Mouse (Mus musculus): ENCODE data around the gene 4933424G06Rik. TPM values are rescaled to one million over a fixed set of nuclear protein-coding genes. Genes with fewer than 3 reads are reported as not detected.

4933424G06Rik gene
- polyA plus RNA-seq, 1 experiment from 2014 or later: not detected

DNA sequence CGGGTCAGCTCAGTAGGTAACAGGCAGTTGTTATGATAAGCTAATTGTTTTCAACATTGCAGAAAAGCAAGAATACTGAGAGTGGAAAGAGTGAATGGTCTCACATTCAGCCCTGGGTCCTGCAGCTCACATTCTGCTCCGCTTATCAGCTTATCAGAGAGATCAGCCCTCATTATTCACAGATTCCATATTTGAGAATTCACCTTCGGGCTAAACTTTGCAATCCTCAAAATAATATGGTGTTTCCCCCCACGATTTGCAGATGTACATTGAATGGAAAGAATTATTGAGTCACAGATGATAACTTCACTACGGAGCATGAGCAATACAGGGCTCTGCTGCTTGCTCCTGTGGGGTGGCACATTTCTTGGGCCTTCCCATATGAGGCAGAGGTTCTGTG is 58.8 kb downstream of the 4933424G06Rik start:
- H3K36me3 ChIP-seq (ENCODE audit: control insufficient read depth, insufficient read depth, low read length): no peaks in the 10 kb centered on the region
- no peak overlapping the region for H3K27ac ChIP-seq (replicated peaks; ENCODE audit: low read depth, low read length)
- no peak overlapping the region for H3K9ac ChIP-seq (ENCODE audit: low read depth, low read length)
- ATAC-seq (ENCODE audit: low read depth) (no peak), DNase-seq (ENCODE audit: low spot score) (no peak)
- no peak overlapping the region for H3K4me3 ChIP-seq (ENCODE audit: low read depth, low read length)
- H3K9me3 ChIP-seq (ENCODE audit: control insufficient read depth, low read length): no peaks in the 10 kb centered on the region
- no peaks in the 10 kb centered on the region for H3K4me1 ChIP-seq (ENCODE audit: control insufficient read depth, insufficient read depth, low read length)
- H3K27me3 ChIP-seq (replicated peaks; ENCODE audit: control insufficient read depth, insufficient read depth, low read length): peaks cover 8% of the 10 kb centered on the region; the same call in 1 of the 2 replicates
- 66% methylated on average over 5 of the region's 5 CpGs for WGBS
- H3K4me2 ChIP-seq (ENCODE audit: low read depth, low read length): no peak overlapping the region

DNA sequence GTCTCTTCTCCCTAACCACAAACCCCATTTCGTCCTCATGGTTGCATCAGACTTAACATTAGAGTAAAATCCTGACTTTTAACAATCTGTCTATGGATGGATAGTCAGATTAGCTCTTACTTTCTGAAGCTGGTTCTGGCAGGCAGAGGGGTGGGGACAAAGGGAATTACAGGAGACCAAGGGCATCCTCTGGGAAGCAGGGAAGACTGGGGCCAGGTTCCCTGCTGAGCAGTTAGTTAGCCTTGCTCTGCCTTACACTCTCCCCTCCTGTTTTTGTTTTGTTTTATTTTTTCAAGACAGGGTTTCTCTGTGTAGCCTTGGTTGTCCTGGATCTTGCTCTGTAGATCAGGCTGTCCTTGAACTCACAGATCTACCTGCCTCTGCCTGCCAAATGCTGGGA is 60.0 kb downstream of the 4933424G06Rik start:
- no peak overlapping the region for H3K4me2 ChIP-seq (ENCODE audit: low read depth, low read length)
- ATAC-seq (ENCODE audit: low read depth): no peak
- no peak overlapping the region for H3K9ac ChIP-seq (ENCODE audit: low read depth, low read length)
- no peaks in the 10 kb centered on the region for H3K9me3 ChIP-seq (ENCODE audit: control insufficient read depth, low read length)
- 91% methylated on average over 1 of the region's 1 CpGs for WGBS
- peaks cover 8% of the 10 kb centered on the region; the same call in 1 of the 2 replicates for H3K27me3 ChIP-seq (replicated peaks; ENCODE audit: control insufficient read depth, insufficient read depth, low read length)
- no peaks in the 10 kb centered on the region for H3K4me1 ChIP-seq (ENCODE audit: control insufficient read depth, insufficient read depth, low read length)
- H3K36me3 ChIP-seq (ENCODE audit: control insufficient read depth, insufficient read depth, low read length): no peaks in the 10 kb centered on the region
- no peak for DNase-seq (ENCODE audit: low spot score)
- no peak overlapping the region for H3K27ac ChIP-seq (replicated peaks; ENCODE audit: low read depth, low read length)
- no peak overlapping the region for H3K4me3 ChIP-seq (ENCODE audit: low read depth, low read length)

DNA sequence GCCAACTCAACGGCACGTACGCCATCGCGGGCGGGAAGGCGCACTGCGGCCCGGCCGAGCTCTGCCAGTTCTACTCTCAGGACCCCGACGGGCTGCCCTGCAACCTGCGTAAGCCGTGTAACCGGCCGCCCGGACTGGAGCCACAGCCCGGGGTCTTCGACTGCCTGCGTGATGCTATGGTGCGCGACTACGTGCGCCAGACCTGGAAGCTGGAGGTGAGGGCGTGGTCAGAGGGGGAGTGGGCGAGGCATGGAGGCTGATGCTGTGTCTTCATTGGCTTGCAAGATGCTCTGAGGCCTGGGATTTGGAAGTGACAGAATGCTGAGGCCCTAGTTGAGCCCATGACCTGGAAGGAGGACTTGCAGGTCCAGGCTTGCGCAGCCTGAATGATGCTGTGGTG is 61.0 kb downstream of the 4933424G06Rik start:
- no peak overlapping the region for H3K27ac ChIP-seq (replicated peaks; ENCODE audit: low read depth, low read length)
- H3K4me1 ChIP-seq (ENCODE audit: control insufficient read depth, insufficient read depth, low read length): no peaks in the 10 kb centered on the region
- WGBS: 16% methylated on average over 27 of the region's 27 CpGs
- peaks cover 8% of the 10 kb centered on the region; the same call in 1 of the 2 replicates for H3K27me3 ChIP-seq (replicated peaks; ENCODE audit: control insufficient read depth, insufficient read depth, low read length)
- H3K4me2 ChIP-seq (ENCODE audit: low read depth, low read length): peak overlapping the region; percentile 52
- ATAC-seq (ENCODE audit: low read depth): 0 out of 2 replicates have a peak, but pooled peaks have one; percentile 23
- DNase-seq (ENCODE audit: low spot score): no peak
- H3K9ac ChIP-seq (ENCODE audit: low read depth, low read length): 0 out of 2 replicates have a peak overlapping the region, but pooled peaks have one; percentile 25
- H3K36me3 ChIP-seq (ENCODE audit: control insufficient read depth, insufficient read depth, low read length): no peaks in the 10 kb centered on the region
- H3K9me3 ChIP-seq (ENCODE audit: control insufficient read depth, low read length): 0 out of 2 replicates have a peak, but pooled peaks cover 5% of the 10 kb centered on the region
- H3K4me3 ChIP-seq (ENCODE audit: low read depth, low read length): peak overlapping the region; percentile 27

DNA sequence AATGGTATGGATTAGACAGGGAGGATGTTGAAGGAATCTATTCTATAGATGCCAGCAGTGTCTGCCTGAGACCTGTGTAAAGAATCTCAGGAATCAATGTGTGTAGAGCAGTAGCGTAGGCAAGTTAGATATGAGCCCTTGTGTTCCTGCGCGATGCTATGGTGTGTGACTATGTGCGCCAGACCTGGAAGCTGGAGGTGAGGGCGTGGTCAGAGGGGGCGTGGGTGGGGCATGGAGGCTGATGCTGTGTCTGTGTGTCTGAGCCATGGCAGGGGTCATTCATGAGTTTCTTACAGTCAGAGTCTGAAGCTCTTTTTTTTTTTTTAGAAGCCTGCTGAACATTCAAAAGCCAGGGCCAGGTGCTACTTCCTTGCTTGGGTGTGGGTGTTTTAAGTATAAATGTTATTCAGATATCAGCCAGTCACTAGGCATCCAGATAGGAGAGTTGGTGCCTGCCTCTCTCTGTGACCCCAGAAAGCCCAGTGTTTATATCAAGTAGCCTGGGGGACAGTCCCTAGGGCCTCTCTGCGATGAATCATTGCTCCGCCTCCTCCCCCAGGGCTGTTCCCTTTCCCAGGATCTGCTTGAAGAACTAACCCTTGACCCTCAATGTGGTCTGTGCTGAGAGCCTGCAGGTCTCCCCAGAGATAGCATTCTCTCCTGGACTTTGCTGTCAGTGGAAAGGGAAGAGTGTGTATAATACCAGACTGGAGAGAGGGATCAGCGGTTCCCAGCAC is 62.4 kb downstream of the 4933424G06Rik start:
- H3K4me3 ChIP-seq (ENCODE audit: low read depth, low read length): no peak overlapping the region
- H3K9me3 ChIP-seq (ENCODE audit: control insufficient read depth, low read length): 0 out of 2 replicates have a peak, but pooled peaks cover 5% of the 10 kb centered on the region
- H3K27me3 ChIP-seq (replicated peaks; ENCODE audit: control insufficient read depth, insufficient read depth, low read length): peaks cover 8% of the 10 kb centered on the region; the same call in 1 of the 2 replicates
- H3K36me3 ChIP-seq (ENCODE audit: control insufficient read depth, insufficient read depth, low read length): no peaks in the 10 kb centered on the region
- H3K9ac ChIP-seq (ENCODE audit: low read depth, low read length): no peak overlapping the region
- no peaks in the 10 kb centered on the region for H3K4me1 ChIP-seq (ENCODE audit: control insufficient read depth, insufficient read depth, low read length)
- no peak overlapping the region for H3K27ac ChIP-seq (replicated peaks; ENCODE audit: low read depth, low read length)
- no peak overlapping the region for H3K4me2 ChIP-seq (ENCODE audit: low read depth, low read length)
- DNase-seq (ENCODE audit: low spot score) (no peak), ATAC-seq (ENCODE audit: low read depth) (no peak)
- 84% methylated on average over 9 of the region's 9 CpGs for WGBS

DNA sequence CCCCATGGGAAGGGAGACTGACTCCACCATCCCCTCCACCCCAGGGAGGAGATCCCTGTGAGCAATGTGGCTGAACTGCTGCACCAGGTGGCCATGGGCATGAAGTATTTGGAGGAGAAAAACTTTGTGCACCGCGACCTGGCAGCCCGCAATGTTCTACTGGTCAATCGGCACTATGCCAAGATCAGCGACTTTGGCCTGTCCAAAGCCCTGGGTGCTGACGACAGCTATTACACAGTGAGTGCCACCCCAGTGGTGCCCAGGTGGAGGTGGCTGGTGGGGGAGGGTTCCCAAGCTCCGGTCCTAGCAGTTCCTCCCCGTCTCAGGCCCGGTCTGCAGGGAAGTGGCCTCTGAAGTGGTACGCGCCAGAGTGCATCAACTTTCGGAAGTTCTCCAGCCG is 70.8 kb downstream of the 4933424G06Rik start:
- Histone ChIP-seq H3K9ac (ENCODE audit: low read depth, low read length) (no peak overlapping the region), H3K4me2 (ENCODE audit: low read depth, low read length) (no peak overlapping the region), H3K36me3 (ENCODE audit: control insufficient read depth, insufficient read depth, low read length) (no peaks in the 10 kb centered on the region), H3K9me3 (ENCODE audit: control insufficient read depth, low read length) (no peaks in the 10 kb centered on the region), H3K27me3 (replicated peaks; ENCODE audit: control insufficient read depth, insufficient read depth, low read length) (no peaks in the 10 kb centered on the region; the same call in 1 of the 2 replicates), H3K4me1 (ENCODE audit: control insufficient read depth, insufficient read depth, low read length) (0 out of 2 replicates have a peak, but pooled peaks cover 7% of the 10 kb centered on the region), H3K27ac (replicated peaks; ENCODE audit: low read depth, low read length) (no peak overlapping the region), H3K4me3 (ENCODE audit: low read depth, low read length) (no peak overlapping the region)
- DNase-seq (ENCODE audit: low spot score) (no peak), ATAC-seq (ENCODE audit: low read depth) (no peak)
- 89% methylated on average over 9 of the region's 13 CpGs for WGBS

DNA sequence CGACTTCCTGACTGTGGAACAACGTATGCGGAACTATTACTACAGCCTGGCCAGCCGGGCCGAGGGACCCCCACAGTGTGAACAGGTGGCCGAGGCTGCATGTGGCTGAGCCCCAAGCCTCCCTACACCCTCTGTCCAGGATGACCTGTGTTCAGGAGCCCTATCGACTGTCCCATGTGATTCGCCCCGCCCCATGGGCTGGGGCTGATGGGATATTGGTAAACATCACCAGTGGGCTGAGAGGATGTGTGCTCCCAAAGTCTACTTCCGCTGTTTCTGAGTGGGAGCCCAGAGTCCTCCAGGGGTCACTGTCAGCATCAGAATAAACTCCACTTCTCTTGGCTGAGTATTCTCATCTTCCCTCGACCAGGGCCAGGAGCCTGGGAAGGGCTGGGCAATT is 72.5 kb downstream of the 4933424G06Rik start:
- H3K9ac ChIP-seq (ENCODE audit: low read depth, low read length): no peak overlapping the region
- no peaks in the 10 kb centered on the region for H3K9me3 ChIP-seq (ENCODE audit: control insufficient read depth, low read length)
- ATAC-seq (ENCODE audit: low read depth) (no peak), DNase-seq (ENCODE audit: low spot score) (no peak)
- no peak overlapping the region for H3K4me3 ChIP-seq (ENCODE audit: low read depth, low read length)
- no peaks in the 10 kb centered on the region; the same call in 1 of the 2 replicates for H3K27me3 ChIP-seq (replicated peaks; ENCODE audit: control insufficient read depth, insufficient read depth, low read length)
- WGBS: 79% methylated on average over 11 of the region's 11 CpGs
- H3K4me1 ChIP-seq (ENCODE audit: control insufficient read depth, insufficient read depth, low read length): 0 out of 2 replicates have a peak, but pooled peaks cover 7% of the 10 kb centered on the region
- H3K4me2 ChIP-seq (ENCODE audit: low read depth, low read length): no peak overlapping the region
- H3K27ac ChIP-seq (replicated peaks; ENCODE audit: low read depth, low read length): no peak overlapping the region
- no peaks in the 10 kb centered on the region for H3K36me3 ChIP-seq (ENCODE audit: control insufficient read depth, insufficient read depth, low read length)

DNA sequence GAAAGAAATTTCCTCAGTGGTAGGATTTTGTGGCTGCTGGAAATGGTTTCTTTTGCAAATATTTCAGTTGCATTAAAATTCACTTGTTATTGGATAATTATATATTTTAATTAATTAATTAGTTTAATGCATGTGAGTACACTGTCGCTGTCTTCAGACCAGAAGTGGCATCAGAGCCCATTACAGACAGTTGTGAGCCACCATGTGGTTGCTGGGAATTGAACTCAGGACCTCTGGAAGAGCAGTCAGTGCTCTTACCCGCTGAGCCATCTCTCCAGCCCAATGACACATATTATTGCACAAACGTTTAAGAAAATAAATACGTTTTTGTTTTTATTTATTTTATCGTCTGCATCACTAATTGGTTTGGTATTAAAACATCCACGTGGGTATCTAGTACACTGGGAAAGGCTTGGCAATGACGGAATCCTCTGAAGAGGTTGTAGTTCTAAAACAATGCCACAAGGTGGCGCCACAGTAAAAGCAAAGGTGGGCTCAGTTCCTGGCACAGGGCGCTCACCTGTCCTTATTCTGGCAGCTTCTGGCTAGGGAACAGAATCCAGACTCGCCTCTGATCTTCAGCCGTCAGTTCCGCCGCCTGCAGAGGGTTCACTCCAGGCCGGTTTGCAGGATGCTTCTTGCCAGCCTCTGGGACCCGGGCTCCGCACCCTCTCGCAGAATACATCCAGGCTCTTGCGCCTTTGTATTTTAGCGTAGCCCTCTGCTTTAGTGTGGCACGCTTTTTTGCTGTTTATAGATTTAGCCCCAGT is 74.6 kb downstream of the 4933424G06Rik start:
- 3% methylated on average over 20 of the region's 20 CpGs for WGBS
- Histone ChIP-seq H3K4me3 (ENCODE audit: low read depth, low read length) (peak overlapping the region; percentile 39), H3K27ac (replicated peaks; ENCODE audit: low read depth, low read length) (no peak overlapping the region), H3K36me3 (ENCODE audit: control insufficient read depth, insufficient read depth, low read length) (no peaks in the 10 kb centered on the region), H3K4me1 (ENCODE audit: control insufficient read depth, insufficient read depth, low read length) (0 out of 2 replicates have a peak, but pooled peaks cover 7% of the 10 kb centered on the region), H3K9me3 (ENCODE audit: control insufficient read depth, low read length) (no peaks in the 10 kb centered on the region), H3K9ac (ENCODE audit: low read depth, low read length) (peak overlapping the region; percentile 63), H3K4me2 (ENCODE audit: low read depth, low read length) (peak overlapping the region; percentile 84), H3K27me3 (replicated peaks; ENCODE audit: control insufficient read depth, insufficient read depth, low read length) (no peaks in the 10 kb centered on the region; the same call in 1 of the 2 replicates)
- peak; percentile 79 for ATAC-seq (ENCODE audit: low read depth)
- DNase-seq (ENCODE audit: low spot score): peak; percentile 84

DNA sequence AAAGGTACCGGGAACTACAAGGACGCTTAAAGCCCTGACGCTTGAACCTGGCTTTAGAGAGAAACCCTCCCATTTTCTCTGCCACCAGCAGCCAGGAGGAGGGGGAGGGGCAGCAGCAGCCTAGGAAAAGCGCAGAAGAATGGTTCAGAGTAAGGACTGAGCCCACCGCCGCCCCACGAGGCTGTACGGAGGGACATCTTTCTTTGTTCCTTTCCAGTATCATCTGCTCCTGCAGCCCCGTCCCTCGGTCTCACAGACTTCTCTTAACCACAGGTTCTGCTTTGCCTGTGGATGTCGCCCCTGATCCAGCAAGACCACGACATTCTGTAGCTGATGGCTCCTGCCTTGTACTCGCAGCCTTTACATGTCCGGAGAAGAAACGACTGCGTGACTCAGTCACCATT is 75.3 kb downstream of the 4933424G06Rik start:
- WGBS: 2% methylated on average over 15 of the region's 16 CpGs
- DNase-seq (ENCODE audit: low spot score): peak; percentile 43
- peak; percentile 45 for ATAC-seq (ENCODE audit: low read depth)
- Histone ChIP-seq H3K36me3 (ENCODE audit: control insufficient read depth, insufficient read depth, low read length) (no peaks in the 10 kb centered on the region), H3K9ac (ENCODE audit: low read depth, low read length) (peak overlapping the region; percentile 63), H3K27ac (replicated peaks; ENCODE audit: low read depth, low read length) (no peak overlapping the region), H3K27me3 (replicated peaks; ENCODE audit: control insufficient read depth, insufficient read depth, low read length) (no peaks in the 10 kb centered on the region; the same call in 1 of the 2 replicates), H3K9me3 (ENCODE audit: control insufficient read depth, low read length) (no peaks in the 10 kb centered on the region), H3K4me3 (ENCODE audit: low read depth, low read length) (peak overlapping the region; percentile 39), H3K4me2 (ENCODE audit: low read depth, low read length) (peak overlapping the region; percentile 84), H3K4me1 (ENCODE audit: control insufficient read depth, insufficient read depth, low read length) (0 out of 2 replicates have a peak, but pooled peaks cover 7% of the 10 kb centered on the region)
